Mouse (Mus musculus) spleen, embryonic (tissue): ENCODE results near the gene Tmeff2.

Experiments used
- CTCF ChIA-PET: fragments of 350-600 bp; sonication (Branson Sonifier 250); formaldehyde crosslinking; loops from one replicate; lab custom pipeline; 2022; lab: Charles Lee

Gene Tmeff2

GRCm38 (mm10) chr1:51104698-51105097, 204.3 kb downstream of the Tmeff2 start:
- CTCF ChIA-PET = no interaction called here

GRCm38 (mm10) chr1:51106401-51106920, 206.0 kb downstream of the Tmeff2 start:
- CTCF ChIA-PET = no interaction called here

GRCm38 (mm10) chr1:51107299-51107698, 206.9 kb downstream of the Tmeff2 start:
- CTCF ChIA-PET = no interaction called here

- CTCF ChIA-PET = no interaction called here
These were observed 214.3 kb downstream of the Tmeff2 start for GRCm38 (mm10) chr1:51114721-51115120.

GRCm38 (mm10) chr1:51115761-51116160, 215.3 kb downstream of the Tmeff2 start:
- CTCF ChIA-PET = no interaction called here

- CTCF ChIA-PET = no interaction called here
These were observed 217.4 kb downstream of the Tmeff2 start for GRCm38 (mm10) chr1:51117830-51118229.

GRCm38 (mm10) chr1:51125671-51126424, 225.4 kb downstream of the Tmeff2 start:
- CTCF ChIA-PET = no interaction called here

- CTCF ChIA-PET = no interaction called here
These were observed 225.9 kb downstream of the Tmeff2 start for GRCm38 (mm10) chr1:51126425-51126765.

GRCm38 (mm10) chr1:51136792-51137191, 236.3 kb downstream of the Tmeff2 start:
- CTCF ChIA-PET = no interaction called here

- CTCF ChIA-PET = no interaction called here
These were observed 239.2 kb downstream of the Tmeff2 start for GRCm38 (mm10) chr1:51139605-51140004.

GRCm38 (mm10) chr1:51141381-51141780, 240.9 kb downstream of the Tmeff2 start:
- CTCF ChIA-PET = no interaction called here

GRCm38 (mm10) chr1:51142729-51143128, 242.3 kb downstream of the Tmeff2 start:
- CTCF ChIA-PET = no interaction called here

- CTCF ChIA-PET = no interaction called here
These were observed 245.2 kb downstream of the Tmeff2 start for GRCm38 (mm10) chr1:51145693-51146092.

GRCm38 (mm10) chr1:51148481-51149137, 248.2 kb downstream of the Tmeff2 start:
- CTCF ChIA-PET = no interaction called here

- CTCF ChIA-PET = interaction anchor here (0.6 kb wide), 3 partner anchors 14 to 1161 kb away, joined by 3 read pairs; no protein-coding TSS in a partner anchor
These were observed 249.0 kb downstream of the Tmeff2 start for GRCm38 (mm10) chr1:51149488-51149887.

GRCm38 (mm10) chr1:51149890-51150289, 249.4 kb downstream of the Tmeff2 start:
- CTCF ChIA-PET = interaction anchor here (0.6 kb wide), 2 partner anchors 14 to 69 kb away, joined by 3 read pairs; no protein-coding TSS in a partner anchor

- CTCF ChIA-PET = interaction anchor here (0.6 kb wide), 1 partner anchor 144 kb away, joined by 7 read pairs; no protein-coding TSS in a partner anchor
These were observed 251.6 kb downstream of the Tmeff2 start for GRCm38 (mm10) chr1:51152017-51152416.

- CTCF ChIA-PET = interaction anchor here (0.5 kb wide), 1 partner anchor 44 kb away, joined by 4 read pairs; no protein-coding TSS in a partner anchor
These were observed 252.4 kb downstream of the Tmeff2 start for GRCm38 (mm10) chr1:51152856-51153255.

GRCm38 (mm10) chr1:51184276-51184675, 283.8 kb downstream of the Tmeff2 start:
- CTCF ChIA-PET = interaction anchor here (0.5 kb wide), 1 partner anchor 13 kb away, joined by 3 read pairs; no protein-coding TSS in a partner anchor

- CTCF ChIA-PET = no interaction called here
These were observed 288.6 kb downstream of the Tmeff2 start for GRCm38 (mm10) chr1:51189008-51189407.

GRCm38 (mm10) chr1:51191253-51191652, 290.8 kb downstream of the Tmeff2 start:
- CTCF ChIA-PET = no interaction called here

GRCm38 (mm10) chr1:51191872-51192613, 291.6 kb downstream of the Tmeff2 start:
- CTCF ChIA-PET = no interaction called here
